Mouse (Mus musculus): ENCODE results near the gene Nr3c2. TPM values are rescaled to one million over a fixed set of nuclear protein-coding genes. Genes with fewer than 3 reads are reported as not detected.

The Nr3c2 gene
- polyA plus RNA-seq, 1 experiment from 2014 or later = 0.62 TPM

DNA sequence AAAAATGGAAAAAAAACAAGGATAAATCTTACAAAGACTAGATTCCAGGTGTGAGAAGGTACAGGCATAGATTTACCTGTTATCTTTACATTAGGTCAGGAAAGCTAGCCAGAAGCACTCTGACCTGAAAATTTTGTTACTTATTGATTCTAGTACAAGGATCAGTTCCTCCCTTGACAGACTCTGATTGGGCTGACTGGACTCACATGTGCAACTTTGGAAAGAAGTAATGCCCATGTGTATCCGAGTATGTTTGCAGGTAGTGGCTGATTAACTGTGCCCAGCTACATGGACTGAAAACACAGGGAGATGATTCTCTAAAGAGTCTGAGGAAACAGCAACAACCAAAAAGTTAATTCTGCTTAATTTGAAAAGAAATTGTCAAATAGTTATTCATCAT lies 29.1 kb downstream of the Nr3c2 start:
- Histone ChIP-seq H3K27me3 (ENCODE audit: control insufficient read depth, insufficient read depth, low read length) (no peaks in the 10 kb centered on the region), H3K36me3 (ENCODE audit: control insufficient read depth, insufficient read depth, low read length) (no peaks in the 10 kb centered on the region), H3K27ac (ENCODE audit: low read depth, low read length) (no peak overlapping the region), H3K4me1 (ENCODE audit: control insufficient read depth, insufficient read depth, low read length) (no peaks in the 10 kb centered on the region), H3K4me2 (no peak overlapping the region), H3K9ac (ENCODE audit: low read depth, low read length) (no peak overlapping the region), H3K9me3 (replicated peaks; ENCODE audit: control insufficient read depth, low read length) (no peaks in the 10 kb centered on the region), H3K4me3 (ENCODE audit: low read depth, low read length) (no peak overlapping the region)
- ATAC-seq (replicated peaks; ENCODE audit: insufficient number of reproducible peaks, low FRiP score, low TSS enrichment) = no peak
- 76% methylated on average over 1 of the region's 1 CpGs for WGBS (ENCODE audit: insufficient replicate concordance)

DNA sequence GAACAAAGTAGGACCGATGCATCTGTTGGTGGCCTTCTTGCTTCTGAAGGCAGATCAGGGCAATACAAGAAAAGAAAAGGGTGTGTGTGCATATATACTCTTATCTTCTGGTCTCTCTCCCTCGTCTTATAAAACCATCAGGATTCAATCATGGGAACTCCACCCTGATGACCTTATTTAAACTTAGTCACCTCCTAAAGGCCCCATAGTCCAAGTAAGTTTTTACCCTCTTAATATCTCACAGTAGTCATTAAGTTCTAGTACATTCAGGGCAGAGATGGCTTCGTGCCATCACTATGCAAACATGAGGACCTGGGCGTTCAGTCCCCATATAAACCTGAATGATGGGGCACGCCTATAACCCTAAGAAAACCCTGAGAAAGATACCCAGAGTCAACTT lies 29.6 kb downstream of the Nr3c2 start:
- H3K27me3 ChIP-seq (ENCODE audit: control insufficient read depth, insufficient read depth, low read length) = no peaks in the 10 kb centered on the region
- no peaks in the 10 kb centered on the region for H3K9me3 ChIP-seq (replicated peaks; ENCODE audit: control insufficient read depth, low read length)
- ATAC-seq (replicated peaks; ENCODE audit: insufficient number of reproducible peaks, low FRiP score, low TSS enrichment) = no peak
- 73% methylated on average over 5 of the region's 5 CpGs for WGBS (ENCODE audit: insufficient replicate concordance)
- H3K4me2 ChIP-seq = no peak overlapping the region
- H3K27ac ChIP-seq (ENCODE audit: low read depth, low read length) = no peak overlapping the region
- H3K4me1 ChIP-seq (ENCODE audit: control insufficient read depth, insufficient read depth, low read length) = no peaks in the 10 kb centered on the region
- H3K36me3 ChIP-seq (ENCODE audit: control insufficient read depth, insufficient read depth, low read length) = no peaks in the 10 kb centered on the region
- no peak overlapping the region for H3K4me3 ChIP-seq (ENCODE audit: low read depth, low read length)
- no peak overlapping the region for H3K9ac ChIP-seq (ENCODE audit: low read depth, low read length)

DNA sequence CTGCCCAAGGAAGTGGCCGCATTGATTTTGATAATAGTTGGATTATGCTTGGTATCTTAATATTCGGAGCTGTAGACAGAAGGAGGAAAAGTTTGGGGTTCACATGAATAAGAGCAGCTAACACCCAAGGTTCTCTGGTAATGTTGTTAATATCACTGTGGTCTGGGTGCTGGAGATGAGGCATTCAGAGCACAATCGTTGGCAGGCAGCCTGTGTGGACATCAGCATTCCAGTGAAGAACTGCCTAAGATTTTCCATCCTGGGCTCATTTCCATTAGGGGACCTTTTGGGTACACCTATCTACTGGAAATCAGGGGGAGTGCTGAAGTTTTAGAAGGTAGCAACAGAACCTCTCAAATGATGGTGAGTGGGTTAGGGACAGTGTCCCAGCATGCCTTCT lies 65.8 kb downstream of the Nr3c2 start:
- ATAC-seq (replicated peaks; ENCODE audit: insufficient number of reproducible peaks, low FRiP score, low TSS enrichment) = no peak
- Histone ChIP-seq H3K9ac (ENCODE audit: low read depth, low read length) (no peak overlapping the region), H3K27ac (ENCODE audit: low read depth, low read length) (no peak overlapping the region), H3K4me2 (no peak overlapping the region), H3K9me3 (replicated peaks; ENCODE audit: control insufficient read depth, low read length) (no peaks in the 10 kb centered on the region), H3K27me3 (ENCODE audit: control insufficient read depth, insufficient read depth, low read length) (no peaks in the 10 kb centered on the region), H3K36me3 (ENCODE audit: control insufficient read depth, insufficient read depth, low read length) (no peaks in the 10 kb centered on the region), H3K4me1 (ENCODE audit: control insufficient read depth, insufficient read depth, low read length) (no peaks in the 10 kb centered on the region), H3K4me3 (ENCODE audit: low read depth, low read length) (no peak overlapping the region)
- WGBS (ENCODE audit: insufficient replicate concordance) = 84% methylated on average over 3 of the region's 3 CpGs

DNA sequence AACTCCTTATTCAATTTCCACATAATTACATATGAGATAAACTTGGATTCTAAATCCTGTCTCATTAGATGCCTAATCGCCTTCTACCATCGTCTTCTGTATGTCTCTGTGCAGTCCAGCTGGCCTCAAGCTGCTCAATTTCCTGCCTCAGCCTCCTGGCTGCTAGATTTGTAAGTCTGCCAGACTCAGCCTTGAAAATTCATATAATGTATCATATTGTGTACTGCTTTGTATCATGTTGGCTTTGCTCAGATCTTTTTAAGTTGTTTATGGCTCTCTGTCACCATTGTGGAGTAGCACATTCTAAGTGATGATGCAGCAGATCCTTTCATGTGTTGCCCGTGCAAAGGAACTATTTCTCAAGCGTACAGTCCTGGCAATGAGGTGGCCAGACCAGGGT lies 71.9 kb downstream of the Nr3c2 start:
- Histone ChIP-seq H3K4me3 (ENCODE audit: low read depth, low read length) (no peak overlapping the region), H3K4me2 (no peak overlapping the region), H3K9me3 (replicated peaks; ENCODE audit: control insufficient read depth, low read length) (no peaks in the 10 kb centered on the region), H3K9ac (ENCODE audit: low read depth, low read length) (no peak overlapping the region), H3K36me3 (ENCODE audit: control insufficient read depth, insufficient read depth, low read length) (no peaks in the 10 kb centered on the region), H3K27ac (ENCODE audit: low read depth, low read length) (no peak overlapping the region), H3K4me1 (ENCODE audit: control insufficient read depth, insufficient read depth, low read length) (no peaks in the 10 kb centered on the region), H3K27me3 (ENCODE audit: control insufficient read depth, insufficient read depth, low read length) (no peaks in the 10 kb centered on the region)
- 86% methylated on average over 4 of the region's 4 CpGs for WGBS (ENCODE audit: insufficient replicate concordance)
- ATAC-seq (replicated peaks; ENCODE audit: insufficient number of reproducible peaks, low FRiP score, low TSS enrichment) = no peak

DNA sequence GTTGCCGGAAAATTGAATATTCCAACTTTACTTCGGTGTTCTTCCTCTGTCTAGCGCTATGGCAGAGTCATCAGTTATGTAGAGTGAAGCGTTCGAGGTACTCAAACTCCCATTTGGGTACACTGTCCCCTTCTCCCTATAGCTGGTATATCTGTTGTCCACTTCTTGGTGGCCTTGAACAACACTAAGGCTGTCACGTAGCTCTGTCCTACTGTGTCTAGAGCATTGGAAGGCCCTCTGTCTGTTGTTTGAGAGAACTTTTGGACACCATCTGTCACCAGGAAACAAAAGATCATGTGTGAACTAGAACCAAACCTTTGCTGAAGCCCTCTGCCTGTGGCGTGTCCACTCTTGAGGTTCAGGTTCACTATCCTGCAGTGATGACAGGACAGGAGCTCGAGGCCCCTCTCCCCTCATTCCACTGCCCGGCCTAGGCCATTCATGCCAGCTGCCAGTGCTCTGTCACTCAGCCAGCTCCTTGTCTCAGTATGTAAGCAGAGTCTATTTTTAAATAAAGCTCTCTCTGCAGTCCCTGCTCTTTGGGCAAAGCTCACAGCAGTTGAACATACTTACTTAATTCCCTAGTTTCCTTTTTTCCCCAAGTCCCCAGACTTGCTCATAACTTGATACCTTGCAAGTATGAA lies 72.6 kb downstream of the Nr3c2 start:
- Histone ChIP-seq H3K27ac (ENCODE audit: low read depth, low read length) (peak overlapping the region; percentile 57; the same call in 1 of the 2 replicates), H3K4me2 (no peak overlapping the region), H3K27me3 (ENCODE audit: control insufficient read depth, insufficient read depth, low read length) (no peaks in the 10 kb centered on the region), H3K9me3 (replicated peaks; ENCODE audit: control insufficient read depth, low read length) (no peaks in the 10 kb centered on the region), H3K9ac (ENCODE audit: low read depth, low read length) (no peak overlapping the region), H3K4me1 (ENCODE audit: control insufficient read depth, insufficient read depth, low read length) (no peaks in the 10 kb centered on the region), H3K36me3 (ENCODE audit: control insufficient read depth, insufficient read depth, low read length) (no peaks in the 10 kb centered on the region), H3K4me3 (ENCODE audit: low read depth, low read length) (no peak overlapping the region)
- ATAC-seq (replicated peaks; ENCODE audit: insufficient number of reproducible peaks, low FRiP score, low TSS enrichment) = peak; percentile 72
- 69% methylated on average over 9 of the region's 9 CpGs for WGBS (ENCODE audit: insufficient replicate concordance)

DNA sequence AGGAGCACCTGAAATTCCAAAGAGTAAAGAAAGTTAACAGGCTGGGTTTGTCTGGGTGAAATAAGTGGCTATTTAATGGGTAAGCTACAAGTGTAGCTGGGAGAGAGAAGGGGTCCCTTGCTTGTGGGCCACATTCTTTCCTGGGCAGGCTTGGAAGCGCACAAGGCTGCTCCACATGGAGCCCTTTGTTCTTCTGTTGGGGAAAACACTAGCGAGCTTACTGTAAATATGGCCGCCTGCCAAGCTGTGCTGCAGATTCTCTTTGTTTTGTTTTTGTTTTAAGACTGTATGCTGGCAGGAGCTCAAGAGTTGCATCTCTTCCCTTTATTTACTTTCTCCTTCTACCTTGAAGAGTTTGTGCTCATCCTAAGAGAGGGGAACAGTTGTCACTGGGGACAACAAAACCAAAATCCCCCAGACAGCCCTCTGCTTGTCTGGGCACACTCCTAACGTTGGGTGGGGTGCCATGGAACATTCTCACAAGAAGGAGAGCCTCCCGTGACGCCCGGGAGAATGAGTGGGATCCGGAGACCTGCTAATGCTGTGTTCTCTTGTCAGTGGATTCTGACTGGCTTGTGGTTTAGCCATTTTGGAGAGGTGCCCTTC lies 73.8 kb downstream of the Nr3c2 start:
- H3K36me3 ChIP-seq (ENCODE audit: control insufficient read depth, insufficient read depth, low read length) = no peaks in the 10 kb centered on the region
- WGBS (ENCODE audit: insufficient replicate concordance) = 65% methylated on average over 8 of the region's 8 CpGs
- no peak overlapping the region for H3K27ac ChIP-seq (ENCODE audit: low read depth, low read length)
- no peak overlapping the region for H3K4me3 ChIP-seq (ENCODE audit: low read depth, low read length)
- no peak for ATAC-seq (replicated peaks; ENCODE audit: insufficient number of reproducible peaks, low FRiP score, low TSS enrichment)
- no peaks in the 10 kb centered on the region for H3K27me3 ChIP-seq (ENCODE audit: control insufficient read depth, insufficient read depth, low read length)
- no peaks in the 10 kb centered on the region for H3K4me1 ChIP-seq (ENCODE audit: control insufficient read depth, insufficient read depth, low read length)
- no peak overlapping the region for H3K9ac ChIP-seq (ENCODE audit: low read depth, low read length)
- H3K4me2 ChIP-seq = no peak overlapping the region
- H3K9me3 ChIP-seq (replicated peaks; ENCODE audit: control insufficient read depth, low read length) = no peaks in the 10 kb centered on the region

DNA sequence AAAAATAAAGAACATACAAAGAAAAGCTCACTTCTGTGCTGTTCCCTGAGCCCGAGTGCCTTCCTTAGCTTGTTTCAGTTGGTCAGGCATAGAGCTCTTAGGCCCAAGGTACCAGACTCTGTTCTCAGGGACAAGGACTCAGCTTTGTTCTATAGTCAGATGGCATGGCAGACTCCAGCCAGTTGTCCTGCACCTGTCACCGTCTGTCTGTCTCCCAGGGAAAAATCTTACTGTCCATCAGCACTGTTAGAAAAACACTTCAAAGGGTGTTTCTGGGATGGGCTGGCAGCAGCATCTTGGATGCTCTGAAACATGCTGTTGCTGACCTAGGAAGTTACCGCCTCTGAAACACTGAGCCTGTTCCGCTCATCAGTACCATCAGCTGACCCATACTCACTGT lies 78.7 kb downstream of the Nr3c2 start:
- Histone ChIP-seq H3K27ac (ENCODE audit: low read depth, low read length) (no peak overlapping the region), H3K9ac (ENCODE audit: low read depth, low read length) (no peak overlapping the region), H3K4me3 (ENCODE audit: low read depth, low read length) (no peak overlapping the region), H3K4me2 (no peak overlapping the region), H3K4me1 (ENCODE audit: control insufficient read depth, insufficient read depth, low read length) (no peaks in the 10 kb centered on the region), H3K9me3 (replicated peaks; ENCODE audit: control insufficient read depth, low read length) (no peaks in the 10 kb centered on the region), H3K36me3 (ENCODE audit: control insufficient read depth, insufficient read depth, low read length) (no peaks in the 10 kb centered on the region), H3K27me3 (ENCODE audit: control insufficient read depth, insufficient read depth, low read length) (no peaks in the 10 kb centered on the region)
- WGBS (ENCODE audit: insufficient replicate concordance) = 79% methylated on average over 4 of the region's 4 CpGs
- ATAC-seq (replicated peaks; ENCODE audit: insufficient number of reproducible peaks, low FRiP score, low TSS enrichment) = no peak

DNA sequence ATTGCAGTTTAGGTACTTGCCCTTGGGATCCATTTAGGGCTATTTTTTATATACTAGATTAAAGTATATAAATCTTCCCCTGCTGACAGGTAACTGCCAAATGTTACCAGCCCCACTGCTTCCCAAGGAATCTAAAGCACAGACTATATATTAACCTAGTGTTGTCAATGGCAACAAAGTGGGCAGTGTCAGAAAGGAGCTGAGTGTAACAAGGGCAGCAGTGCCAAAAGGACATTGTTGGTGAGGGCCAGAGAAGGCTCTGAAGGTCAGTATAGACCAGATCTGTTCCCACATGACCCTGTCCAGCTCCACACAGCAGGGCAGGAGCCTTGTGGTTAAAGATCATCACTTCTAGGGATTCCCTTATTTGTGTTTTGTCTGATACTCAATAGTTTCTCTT lies 84.8 kb downstream of the Nr3c2 start:
- Histone ChIP-seq H3K36me3 (ENCODE audit: control insufficient read depth, insufficient read depth, low read length) (no peaks in the 10 kb centered on the region), H3K4me1 (ENCODE audit: control insufficient read depth, insufficient read depth, low read length) (no peaks in the 10 kb centered on the region), H3K4me3 (ENCODE audit: low read depth, low read length) (no peak overlapping the region), H3K27me3 (ENCODE audit: control insufficient read depth, insufficient read depth, low read length) (no peaks in the 10 kb centered on the region), H3K27ac (ENCODE audit: low read depth, low read length) (no peak overlapping the region), H3K4me2 (no peak overlapping the region), H3K9ac (ENCODE audit: low read depth, low read length) (no peak overlapping the region), H3K9me3 (replicated peaks; ENCODE audit: control insufficient read depth, low read length) (no peaks in the 10 kb centered on the region)
- ATAC-seq (replicated peaks; ENCODE audit: insufficient number of reproducible peaks, low FRiP score, low TSS enrichment) = no peak

DNA sequence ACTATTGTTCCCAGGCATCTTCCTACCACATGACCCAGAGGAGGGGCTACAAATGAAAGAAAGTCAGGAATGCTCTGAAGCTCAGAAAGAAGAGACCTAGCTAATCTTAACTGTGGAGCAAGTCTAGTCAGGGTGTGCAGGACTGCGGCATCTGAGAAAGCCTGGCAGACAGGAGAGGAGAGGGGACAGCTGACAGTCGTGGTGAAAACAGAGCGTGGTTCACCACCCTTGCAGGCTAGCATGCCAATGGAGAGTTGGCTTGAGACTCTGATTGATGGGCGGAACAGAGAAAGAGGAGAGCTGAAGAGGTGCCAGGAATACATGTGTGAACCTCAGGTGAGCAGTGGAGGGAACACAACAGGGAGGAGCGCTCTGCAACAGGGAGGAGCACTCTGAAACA lies 85.6 kb downstream of the Nr3c2 start:
- H3K4me2 ChIP-seq = no peak overlapping the region
- H3K36me3 ChIP-seq (ENCODE audit: control insufficient read depth, insufficient read depth, low read length) = no peaks in the 10 kb centered on the region
- H3K4me3 ChIP-seq (ENCODE audit: low read depth, low read length) = no peak overlapping the region
- ATAC-seq (replicated peaks; ENCODE audit: insufficient number of reproducible peaks, low FRiP score, low TSS enrichment) = no peak
- no peak overlapping the region for H3K27ac ChIP-seq (ENCODE audit: low read depth, low read length)
- no peak overlapping the region for H3K9ac ChIP-seq (ENCODE audit: low read depth, low read length)
- H3K27me3 ChIP-seq (ENCODE audit: control insufficient read depth, insufficient read depth, low read length) = no peaks in the 10 kb centered on the region
- H3K9me3 ChIP-seq (replicated peaks; ENCODE audit: control insufficient read depth, low read length) = no peaks in the 10 kb centered on the region
- WGBS (ENCODE audit: insufficient replicate concordance) = 71% methylated on average over 5 of the region's 5 CpGs
- no peaks in the 10 kb centered on the region for H3K4me1 ChIP-seq (ENCODE audit: control insufficient read depth, insufficient read depth, low read length)

Measured in heart, embryonic 11.5 days (tissue).